Mouse (Mus musculus) left cerebral cortex, postnatal 36 days (tissue): Measurements from ENCODE around the gene Hist1h2bb. TPM values are rescaled to one million over a fixed set of nuclear protein-coding genes. Genes with fewer than 3 reads are reported as not detected.

ENCODE experiments used
- microRNA-seq: library from miRNA; unstranded; fragments of <30 nt; microRNA quantifications from one replicate; pipeline ENCODE4 v1.2.0, GENCODE M21; 2022
- total RNA-seq, 2 experiments: library from RNA; stranded (reverse); gene quantifications; 2 replicates each; pipeline ENCODE4 v1.2.3; 2021

The Hist1h2bb gene
- total RNA-seq, 2 experiments from 2014 or later = 17.9 to 19.8 TPM

Small RNA genes within 50 kb of the gene (microRNA-seq; reads per million reads assigned to microRNA genes)
- gene Gm44314 (not detected), gene Gm44484 (not detected)

Other genes starting within 250 kb of the Hist1h2bb start
- 100 to 1,000 TPM; 319 to 326 TPM for gene Hist1h4h, start 215.7 kb upstream of the Hist1h2bb start, total RNA-seq
- gene Hist1h2af, start 212.8 kb upstream of the Hist1h2bb start, total RNA-seq = 1 to 10 TPM; 6.2 to 7.0 TPM
- 1 to 10 TPM; 3.6 to 4.6 TPM for gene Hist1h3g, start 211.3 kb upstream of the Hist1h2bb start, total RNA-seq
- 1 to 10 TPM in 1 of 2 experiments, under 1 TPM in 1; 0.79 to 1.2 TPM for gene Hist1h2bh, start 203.3 kb upstream of the Hist1h2bb start, total RNA-seq
- 10 to 100 TPM; 17.9 to 18.2 TPM for gene Hist1h3f, start 202.7 kb upstream of the Hist1h2bb start, total RNA-seq
- gene Hist1h4f, start 195.1 kb upstream of the Hist1h2bb start, total RNA-seq = 100 to 1,000 TPM; 173 to 184 TPM
- gene Hist1h1d, start 193.5 kb upstream of the Hist1h2bb start, total RNA-seq = 1 to 10 TPM; 4.7 to 6.5 TPM
- 10 to 100 TPM; 46.6 to 51.6 TPM for gene Hist1h3e, start 184.4 kb upstream of the Hist1h2bb start, total RNA-seq
- 1 to 10 TPM; 6.2 to 7.8 TPM for gene Hist1h2ae, start 175.5 kb upstream of the Hist1h2bb start, total RNA-seq
- 10 to 100 TPM; 86.3 to 99.7 TPM for gene Hist1h2bg, start 175.3 kb upstream of the Hist1h2bb start, total RNA-seq
- gene Hist1h2bf, start 172.5 kb upstream of the Hist1h2bb start, total RNA-seq = 10 to 100 TPM; 20.6 to 28.9 TPM
- 1 to 10 TPM; 3.1 to 8.2 TPM for gene Hist1h2ad, start 172.4 kb upstream of the Hist1h2bb start, total RNA-seq
- 10 to 100 TPM in 1 of 2 experiments, 1 to 10 TPM in 1; 7.7 to 10.8 TPM for gene Hist1h3d, start 171.0 kb upstream of the Hist1h2bb start, total RNA-seq
- gene Hist1h4d, start 165.1 kb upstream of the Hist1h2bb start, total RNA-seq = 100 to 1,000 TPM; 160 to 166 TPM
- 1 to 10 TPM; 7.0 to 7.4 TPM for gene Hist1h2be, start 125.6 kb upstream of the Hist1h2bb start, total RNA-seq
- gene Hist1h1e, start 124.2 kb upstream of the Hist1h2bb start, total RNA-seq = 10 to 100 TPM; 70.8 to 73.2 TPM
- gene Hist1h2ac, start 62.8 kb upstream of the Hist1h2bb start, total RNA-seq = 1 to 10 TPM; 2.5 to 2.9 TPM
- 10 to 100 TPM; 32.1 to 33.8 TPM for gene Hist1h2bc, start 62.5 kb upstream of the Hist1h2bb start, total RNA-seq
- not detected for gene Hist1h1t, start 50.9 kb upstream of the Hist1h2bb start, total RNA-seq
- 100 to 1,000 TPM; 107 to 117 TPM for gene Hist1h4c, start 48.3 kb upstream of the Hist1h2bb start, total RNA-seq
- gene Hfe, start 35.9 kb upstream of the Hist1h2bb start, total RNA-seq = 1 to 10 TPM; 2.4 to 3.7 TPM
- gene Hist1h1c, start 7.9 kb upstream of the Hist1h2bb start, total RNA-seq = 10 to 100 TPM; 68.2 to 74.7 TPM
- 1 to 10 TPM; 1.9 to 2.6 TPM for gene Hist1h3c, start 1.1 kb upstream of the Hist1h2bb start, total RNA-seq
- 10 to 100 TPM; 28.3 to 44.5 TPM for gene Hist1h2ab, start 4.4 kb downstream of the Hist1h2bb start, total RNA-seq
- gene Hist1h3b, start 5.5 kb downstream of the Hist1h2bb start, total RNA-seq = 10 to 100 TPM in 1 of 2 experiments, 1 to 10 TPM in 1; 9.7 to 14.5 TPM
- gene Hist1h4b, start 10.3 kb downstream of the Hist1h2bb start, total RNA-seq = 10 to 100 TPM; 87.5 to 90.3 TPM
- 10 to 100 TPM; 62.2 to 71.7 TPM for gene Hist1h4a, start 14.5 kb downstream of the Hist1h2bb start, total RNA-seq
- 10 to 100 TPM; 41.3 to 42.8 TPM for gene Hist1h3a, start 15.7 kb downstream of the Hist1h2bb start, total RNA-seq
- 10 to 100 TPM; 26.1 to 28.4 TPM for gene Hist1h1a, start 16.9 kb downstream of the Hist1h2bb start, total RNA-seq
- gene Trim38, start 23.2 kb downstream of the Hist1h2bb start, total RNA-seq = not detected
- not detected for gene Slc17a2, start 60.3 kb downstream of the Hist1h2bb start, total RNA-seq
- gene Slc17a3, start 92.7 kb downstream of the Hist1h2bb start, total RNA-seq = not detected
- gene Slc17a1, start 121.0 kb downstream of the Hist1h2bb start, total RNA-seq = not detected
- not detected for gene Slc17a4, start 168.3 kb downstream of the Hist1h2bb start, total RNA-seq
- gene Hist1h2ba, start 187.4 kb downstream of the Hist1h2bb start, total RNA-seq = not detected
- gene Hist1h2aa, start 187.7 kb downstream of the Hist1h2bb start, total RNA-seq = not detected
- gene Scgn, start 244.5 kb downstream of the Hist1h2bb start, total RNA-seq = 1 to 10 TPM in 1 of 2 experiments, not detected in 1; 1.0 TPM